Mouse (Mus musculus) B cell, adult 2 months (primary cell): Measurements from ENCODE around the gene Stk25.

Experiments
- DNase-seq, 2 experiments: peaks; one replicate each; pipeline ENCODE4 v3.0.0; 2022

Stk25 gene

DNA sequence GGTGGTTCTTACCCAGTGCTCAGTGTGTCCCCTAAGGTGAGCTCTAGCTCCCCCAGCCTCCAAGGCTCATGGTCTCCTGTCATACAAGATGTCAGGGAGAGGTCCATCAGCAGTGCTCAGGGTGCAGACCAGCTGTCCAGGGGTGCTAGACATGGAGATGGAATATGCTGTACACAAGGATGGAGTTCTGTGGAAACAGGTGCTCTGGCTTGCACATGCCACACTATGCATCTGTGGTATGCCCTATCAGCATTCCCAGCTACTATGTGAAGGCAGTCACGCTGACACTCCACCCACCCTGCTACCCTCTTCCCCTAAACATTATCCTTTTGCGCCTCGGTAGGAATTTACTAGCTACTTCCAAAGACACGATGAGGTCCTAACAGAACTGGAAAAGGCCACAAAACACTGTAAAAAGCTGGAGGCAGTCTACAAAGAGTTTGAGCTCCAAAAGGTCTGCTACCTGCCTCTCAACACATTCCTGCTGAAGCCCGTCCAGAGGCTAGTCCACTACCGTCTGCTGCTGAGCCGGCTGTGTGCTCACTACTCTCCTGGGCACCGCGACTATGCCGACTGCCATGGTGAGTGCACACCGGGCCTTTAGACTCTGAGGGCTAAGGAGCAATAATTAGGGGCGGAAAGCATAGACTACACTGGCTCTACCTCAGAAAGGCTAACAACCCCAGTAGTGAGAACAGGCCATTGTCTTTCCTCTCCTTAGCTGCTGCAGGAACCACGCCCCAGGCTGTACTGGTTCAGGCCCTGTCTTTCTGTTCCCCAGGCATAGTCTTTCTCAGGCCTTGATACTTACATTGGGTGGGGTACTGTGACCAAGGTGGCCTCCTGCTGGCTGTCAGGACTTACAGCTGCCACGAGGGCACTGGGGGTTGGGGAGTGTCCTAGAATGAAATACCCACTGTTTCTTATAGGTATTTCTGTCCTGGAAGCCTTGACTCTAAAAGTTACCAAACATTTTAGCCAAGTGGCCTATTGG, 51.1 kb downstream of the Stk25 start:
- no peak for DNase-seq

DNA sequence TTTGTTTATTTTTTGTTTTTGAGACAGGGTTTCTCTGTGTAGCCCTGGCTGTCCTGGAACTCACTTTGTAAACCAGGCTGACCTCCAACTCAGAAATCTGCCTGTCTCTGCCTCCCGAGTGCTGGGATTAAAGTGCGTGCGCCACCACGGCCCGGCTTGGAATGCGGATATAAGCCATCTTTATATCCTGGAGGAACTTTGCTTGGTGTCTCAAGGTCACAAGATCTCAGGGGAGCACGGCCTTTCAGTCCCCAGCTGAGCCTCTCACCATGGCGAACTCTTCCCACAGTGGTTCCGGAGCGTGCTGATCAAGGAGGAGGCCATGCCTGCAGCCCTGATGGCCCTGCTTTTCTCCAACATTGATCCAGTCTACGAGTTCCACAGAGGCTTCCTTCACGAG, 54.5 kb downstream of the Stk25 start:
- DNase-seq: no peak

DNA sequence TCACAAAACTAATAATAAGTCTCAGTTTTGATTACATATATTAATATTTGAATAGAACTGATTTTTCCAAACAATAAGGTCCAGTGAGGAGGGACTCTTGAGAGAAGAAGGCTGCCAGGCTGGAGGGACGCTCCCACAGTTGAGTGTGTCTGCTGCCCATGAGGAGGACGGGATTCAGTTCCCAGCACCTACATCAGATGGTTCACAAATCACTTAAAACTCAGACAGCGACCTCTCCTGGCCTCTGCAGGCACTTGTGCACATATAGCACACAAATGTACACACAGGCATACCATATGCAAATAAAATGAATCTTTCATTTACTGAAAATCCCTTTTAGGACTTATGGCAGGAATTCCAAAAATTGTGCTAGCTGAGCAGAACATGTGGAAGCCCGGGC, 55.5 kb downstream of the Stk25 start:
- DNase-seq: no peak

DNA sequence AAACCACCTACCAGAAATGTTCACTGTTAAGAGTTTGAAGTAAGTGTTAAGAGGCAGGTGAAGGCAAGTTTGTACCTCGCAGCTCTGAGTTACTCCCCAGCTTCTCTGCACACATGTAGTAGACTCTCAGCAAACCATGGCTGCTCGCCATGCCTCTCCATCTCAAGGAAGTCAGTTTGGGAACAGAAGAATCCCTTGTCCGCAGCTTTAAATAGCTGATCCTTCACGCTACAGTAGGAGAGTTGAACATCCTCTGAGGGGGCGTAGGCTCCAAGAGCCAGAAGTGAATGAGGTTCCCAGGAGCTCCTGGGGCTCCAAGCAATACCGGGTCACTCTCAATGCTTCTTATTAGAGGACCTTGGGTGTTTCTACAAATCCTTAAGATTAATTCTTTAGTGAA, 62.5 kb downstream of the Stk25 start:
- DNase-seq: no peak

DNA sequence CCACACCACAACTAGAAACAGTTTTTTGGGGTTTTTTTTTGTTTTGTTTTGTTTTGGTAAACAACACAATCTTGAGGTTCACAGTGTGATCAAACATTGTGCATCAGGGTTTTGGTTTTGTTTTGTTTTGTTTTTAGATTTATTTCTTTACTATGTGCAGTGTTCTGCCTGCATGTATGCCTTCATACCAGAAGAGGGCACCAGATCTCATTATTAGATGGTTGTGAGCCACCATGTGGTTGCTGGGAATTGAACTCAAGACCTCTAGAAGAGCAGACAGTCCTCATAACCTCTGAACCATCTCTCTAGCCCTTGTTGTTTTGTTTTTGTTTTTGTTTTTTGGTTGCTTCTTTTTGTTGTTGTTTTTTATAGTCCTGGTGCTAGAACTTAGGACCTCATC, 64.5 kb downstream of the Stk25 start:
- DNase-seq: no peak

DNA sequence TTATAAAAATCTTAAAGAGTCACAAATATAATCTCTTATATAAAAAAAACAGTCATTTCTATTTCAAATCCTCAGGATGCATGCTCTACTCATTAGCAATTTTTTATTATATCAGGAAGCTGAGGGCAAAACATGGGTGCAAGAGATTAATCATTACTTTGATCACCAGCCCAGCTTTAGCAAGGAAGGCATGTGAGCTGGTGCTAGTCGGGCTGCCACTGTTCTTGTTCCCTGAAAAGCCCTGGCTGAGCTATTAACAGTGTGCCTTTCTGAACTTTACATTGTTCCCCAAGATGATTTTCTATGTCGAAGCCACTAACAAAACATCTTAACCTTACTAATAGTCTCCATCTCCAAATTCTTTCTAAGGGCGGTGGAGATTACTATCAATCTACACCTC, 70.1 kb downstream of the Stk25 start:
- DNase-seq: no peak

DNA sequence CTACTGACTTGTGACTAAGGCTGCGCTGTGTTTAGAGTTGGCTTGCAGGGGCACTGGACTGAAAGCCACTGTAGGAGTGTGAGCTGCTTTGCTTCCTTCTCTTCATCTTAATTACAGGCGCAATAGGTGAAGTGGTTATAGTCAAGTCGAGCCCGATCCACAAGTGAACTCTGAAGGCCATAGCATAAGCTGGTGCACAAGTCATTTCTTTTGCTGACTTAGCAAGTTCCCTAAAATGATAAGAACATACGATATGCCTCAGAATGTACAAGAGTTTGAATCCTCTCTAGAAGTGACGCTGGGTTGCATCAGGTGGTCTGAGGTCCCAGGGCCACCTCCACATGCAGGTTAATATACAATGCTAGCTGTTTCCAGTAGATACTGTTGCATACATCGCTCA, 76.9 kb downstream of the Stk25 start:
- DNase-seq: no peak

DNA sequence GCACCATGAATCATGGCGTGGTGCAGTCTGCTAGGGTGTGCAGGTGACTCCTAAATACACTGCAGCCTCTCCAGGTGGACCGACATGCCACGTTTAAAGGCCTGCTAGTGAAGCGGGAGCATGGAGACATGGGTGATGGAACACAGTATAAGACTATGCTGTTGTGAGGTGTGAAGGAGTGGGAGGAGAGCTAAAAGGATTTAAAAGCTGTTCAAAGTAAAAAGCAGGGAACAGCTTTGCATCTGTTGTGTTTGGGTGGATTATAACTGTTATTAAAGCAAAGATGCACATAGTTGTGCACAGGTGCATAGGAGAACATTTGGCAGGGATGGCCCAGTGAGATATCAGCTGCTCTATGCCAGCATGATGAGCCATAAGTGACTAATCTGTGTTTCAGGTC, 80.6 kb downstream of the Stk25 start:
- no peak for DNase-seq

DNA sequence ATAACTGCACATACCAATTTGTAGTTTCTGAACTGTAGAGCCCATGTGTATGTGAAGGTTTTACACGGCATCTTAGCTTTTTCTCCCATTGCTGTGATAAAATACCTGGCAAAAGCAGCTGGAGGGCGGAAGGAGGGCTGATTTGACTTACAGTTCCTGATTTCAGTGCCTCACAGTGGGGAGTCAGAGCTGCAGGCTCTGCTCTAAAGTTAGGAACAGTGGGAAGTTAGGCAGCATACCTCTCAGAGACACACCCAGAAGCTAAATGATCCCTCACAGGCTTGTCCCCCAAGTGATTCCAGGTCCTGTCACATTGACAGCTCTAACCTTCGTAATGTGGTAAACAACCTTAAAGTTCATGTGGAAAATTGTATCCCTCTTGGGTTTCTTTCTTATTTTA, 81.4 kb downstream of the Stk25 start:
- no peak for DNase-seq
